ENCODE assay signal across 16 mouse cellular contexts in genomic region chr5:54252038-54252437, GRCm38 (mm10).
"Had no signal": no experiment of that assay in that cellular context is flagged by ENCODE, and none has a peak within 500 bp of the region (broad histone marks: within the 10 kb centered on the region; RNA-seq: fewer than 3 reads in every experiment).

No protein-coding gene starts in this region.

- H3K4me1 ChIP-seq: liver, embryonic 15.5 days; megakaryocyte, embryonic 14.5 days; midbrain, embryonic 15.5 days; neural tube, embryonic 12.5 days; stomach, embryonic 15.5 days had no signal

- ATAC-seq: midbrain, embryonic 13.5 days; midbrain, embryonic 15.5 days had no signal

- H3K27ac ChIP-seq: liver, embryonic 15.5 days; macrophage; midbrain, embryonic 13.5 days; midbrain, embryonic 15.5 days; neural tube, embryonic 12.5 days; stomach, embryonic 15.5 days; stomach, postnatal 0 days had no signal

- H3K4me3 ChIP-seq: liver, embryonic 15.5 days; megakaryocyte, embryonic 14.5 days; midbrain, embryonic 13.5 days; midbrain, embryonic 15.5 days; neural tube, embryonic 12.5 days; stomach, embryonic 15.5 days had no signal

- H3K4me2 ChIP-seq: liver, embryonic 15.5 days; lung, embryonic 14.5 days; midbrain, embryonic 11.5 days; midbrain, embryonic 13.5 days; midbrain, embryonic 15.5 days; neural tube, embryonic 12.5 days; stomach, embryonic 15.5 days had no signal

- DNase-seq: lung, adult 18-20 months; lung, embryonic 14.5 days; lung, postnatal 10 days; right cerebral cortex, postnatal 14 days; thymus, adult 2 months; thymus, postnatal 25 days; thymus, postnatal 4 days had no signal

- H3K9me3 ChIP-seq: liver, embryonic 15.5 days; megakaryocyte, embryonic 14.5 days; midbrain, embryonic 13.5 days; midbrain, embryonic 15.5 days; neural tube, embryonic 12.5 days; stomach, embryonic 15.5 days had no signal

- H3K36me3 ChIP-seq: liver, embryonic 15.5 days; midbrain, embryonic 13.5 days; midbrain, embryonic 15.5 days; neural tube, embryonic 12.5 days; stomach, embryonic 15.5 days had no signal

- H3K27me3 ChIP-seq: liver, embryonic 15.5 days; megakaryocyte, embryonic 14.5 days; midbrain, embryonic 13.5 days; midbrain, embryonic 15.5 days; neural tube, embryonic 12.5 days; stomach, embryonic 15.5 days had no signal

- H3K9ac ChIP-seq: liver, embryonic 15.5 days; lung, embryonic 14.5 days; midbrain, embryonic 13.5 days; midbrain, embryonic 15.5 days; neural tube, embryonic 12.5 days; stomach, embryonic 15.5 days had no signal
